Mouse (Mus musculus) monocyte, adult 2 months (primary cell): ENCODE results near the gene Ankrd2.
A peak's percentile ranks its signal among the peaks of the same experiment; 100 is the strongest.

Experiments
- DNase-seq, 2 experiments: peaks; one replicate each; pipeline ENCODE4 v3.0.0; 2022; ENCODE audit warnings: low spot score in 2 of 2, low read depth in 1 of 2

Gene Ankrd2

GRCm38 (mm10) chr19:42014231-42014825 is 21.5 kb upstream of the Ankrd2 start:
- DNase-seq: no peak

GRCm38 (mm10) chr19:42015001-42015400 is 20.8 kb upstream of the Ankrd2 start:
- DNase-seq: no peak

GRCm38 (mm10) chr19:42016251-42016650 is 19.5 kb upstream of the Ankrd2 start:
- DNase-seq: no peak

GRCm38 (mm10) chr19:42016840-42017239 is 19.0 kb upstream of the Ankrd2 start:
- DNase-seq: no peak

GRCm38 (mm10) chr19:42017399-42018247 is 18.2 kb upstream of the Ankrd2 start:
- no peak for DNase-seq

GRCm38 (mm10) chr19:42019011-42019522 is 16.7 kb upstream of the Ankrd2 start:
- no peak for DNase-seq

GRCm38 (mm10) chr19:42021681-42022541 is 13.9 kb upstream of the Ankrd2 start:
- no peak for DNase-seq

- DNase-seq: no peak
Measured at GRCm38 (mm10) chr19:42022542-42022848, 13.3 kb upstream of the Ankrd2 start.

GRCm38 (mm10) chr19:42026158-42026557 is 9.6 kb upstream of the Ankrd2 start:
- DNase-seq: peak; percentile 42 to 74

GRCm38 (mm10) chr19:42031112-42031511 is 4.7 kb upstream of the Ankrd2 start:
- no peak for DNase-seq

- no peak for DNase-seq
Measured at GRCm38 (mm10) chr19:42033611-42034010, 2.2 kb upstream of the Ankrd2 start.

GRCm38 (mm10) chr19:42034146-42034775 is 1.5 kb upstream of the Ankrd2 start:
- no peak for DNase-seq

- no peak for DNase-seq
Measured at GRCm38 (mm10) chr19:42034881-42035455, 832 bp upstream of the Ankrd2 start.

GRCm38 (mm10) chr19:42036357-42036756 is 557 bp downstream of the Ankrd2 start:
- DNase-seq: no peak

- DNase-seq: no peak
Measured at GRCm38 (mm10) chr19:42037167-42037702, 1.4 kb downstream of the Ankrd2 start.

- DNase-seq: no peak
Measured at GRCm38 (mm10) chr19:42038310-42038709, 2.5 kb downstream of the Ankrd2 start.

GRCm38 (mm10) chr19:42043988-42044387 is 8.2 kb downstream of the Ankrd2 start:
- DNase-seq: no peak

- DNase-seq: peak in 1 of 2 experiments; percentile 55
Measured at GRCm38 (mm10) chr19:42045269-42046102, 9.7 kb downstream of the Ankrd2 start, which contains the start of gene Hoga1. Gene Hoga1 (plus strand): TSS chr19:42045610.

- DNase-seq: no peak
Measured at GRCm38 (mm10) chr19:42050251-42050650, 14.5 kb downstream of the Ankrd2 start.
